Comparison of ENCODE assay signal across 8 mouse cellular contexts in the genomic region with DNA sequence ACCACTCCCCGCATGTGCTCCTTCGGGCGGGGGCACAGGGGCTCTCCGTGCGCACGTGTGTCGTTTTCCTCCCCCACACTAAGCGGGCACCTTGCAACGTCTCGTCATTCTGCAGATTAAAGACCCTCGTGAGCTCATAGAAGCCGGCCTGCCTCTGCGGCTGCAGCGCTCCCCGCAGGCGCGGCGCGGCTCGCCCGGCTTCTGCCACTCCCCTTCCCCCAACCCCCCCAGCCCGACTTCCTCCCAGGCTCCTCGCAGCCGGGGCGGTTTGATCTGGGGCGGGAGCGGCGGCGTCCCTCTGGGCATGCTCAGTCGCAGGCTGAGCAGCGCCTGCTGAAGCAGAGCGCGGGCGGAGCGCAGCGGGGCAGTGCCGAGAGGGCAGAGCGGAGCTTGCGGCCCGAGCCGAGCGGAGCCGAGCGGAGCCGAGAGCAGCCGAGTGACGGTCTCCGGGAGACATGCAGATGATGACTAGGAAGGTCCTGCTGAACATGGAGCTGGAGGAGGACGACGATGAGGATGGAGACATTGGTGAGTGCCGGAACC. TPM values are rescaled to one million over a fixed set of nuclear protein-coding genes. Genes with fewer than 3 reads are reported as not detected.
A peak's percentile ranks its signal among the peaks of the same experiment; 100 is the strongest.
DNase-seq lines count a peak whose midpoint lies in the region; ATAC-seq lines count a peak whose summit lies in the region.

Gene Ano6 (plus strand): TSS at position 315 of the 543 bp plus-strand sequence.

- under 1% methylated on average over 51 of the region's 51 CpGs for WGBS in forebrain, embryonic 11.5 days
- WGBS in heart, embryonic 16.5 days, result under 1% methylated on average over 51 of the region's 51 CpGs
- WGBS in liver, embryonic 15.5 days (ENCODE audit: insufficient replicate concordance), result under 1% methylated on average over 51 of the region's 51 CpGs
- under 1% methylated on average over 51 of the region's 51 CpGs for WGBS in neural tube, embryonic 12.5 days

- no peaks in the 10 kb centered on the region for H3K36me3 ChIP-seq in forebrain, embryonic 11.5 days (ENCODE audit: control insufficient read depth, insufficient read depth, low read length)
- H3K36me3 ChIP-seq in heart, embryonic 16.5 days (ENCODE audit: control insufficient read depth, insufficient read depth), result no peaks in the 10 kb centered on the region
- no peaks in the 10 kb centered on the region for H3K36me3 ChIP-seq in liver, embryonic 15.5 days (replicated peaks)
- no peaks in the 10 kb centered on the region for H3K36me3 ChIP-seq in neural tube, embryonic 12.5 days

- H3K4me2 ChIP-seq in forebrain, embryonic 11.5 days (ENCODE audit: low read depth, low read length, severe bottlenecking), result peak within 1 kb of the TSS; percentile 83
- H3K4me2 ChIP-seq in heart, embryonic 16.5 days (ENCODE audit: low read depth, low read length), result peak within 1 kb of the TSS; percentile 88
- peak within 1 kb of the TSS; percentile 90 for H3K4me2 ChIP-seq in liver, embryonic 15.5 days
- peak within 1 kb of the TSS; percentile 76 for H3K4me2 ChIP-seq in neural tube, embryonic 12.5 days (replicated peaks)

- peak; percentile 97 for ATAC-seq in forebrain, embryonic 11.5 days (replicated peaks; ENCODE audit: low FRiP score)
- peak; percentile 96 for ATAC-seq in heart, embryonic 16.5 days (replicated peaks; ENCODE audit: extremely low read depth, insufficient read depth, low FRiP score)
- ATAC-seq in liver, embryonic 15.5 days (ENCODE audit: insufficient read depth), result peak; percentile 90
- ATAC-seq in neural tube, embryonic 12.5 days (ENCODE audit: low FRiP score, low read depth), result peak; percentile 94

- no peaks in the 10 kb centered on the region; the same call in 1 of the 2 replicates for H3K9me3 ChIP-seq in forebrain, embryonic 11.5 days (ENCODE audit: control insufficient read depth, low read length)
- no peaks in the 10 kb centered on the region for H3K9me3 ChIP-seq in heart, embryonic 16.5 days (replicated peaks; ENCODE audit: control insufficient read depth, low read length)
- no peaks in the 10 kb centered on the region for H3K9me3 ChIP-seq in liver, embryonic 15.5 days (replicated peaks)
- no peaks in the 10 kb centered on the region for H3K9me3 ChIP-seq in neural tube, embryonic 12.5 days

- DNase-seq in CD8-positive naive resting alpha-beta T cell, adult 2 months (ENCODE audit: low read depth in 2 of 2, low spot score in 2 of 2), result peak; percentile 83 to 86
- DNase-seq in c-Kit-positive CD71-positive TER-119-negative erythroid progenitor cells, embryonic 14.5 days (ENCODE audit: low read depth), result peak; percentile 74
- DNase-seq in forebrain, embryonic 11.5 days (ENCODE audit: low spot score), result peak; percentile 97
- peak; percentile 95 to 97 for DNase-seq in kidney, postnatal 36 days
- DNase-seq in telencephalon, adult 2 months (ENCODE audit: low read depth, low spot score), result peak; percentile 88

- H3K9ac ChIP-seq in forebrain, embryonic 11.5 days (ENCODE audit: low read length), result peak within 1 kb of the TSS; percentile 90
- peak within 1 kb of the TSS; percentile 92 for H3K9ac ChIP-seq in heart, embryonic 16.5 days (ENCODE audit: low read length)
- peak within 1 kb of the TSS; percentile 69 for H3K9ac ChIP-seq in liver, embryonic 15.5 days
- H3K9ac ChIP-seq in neural tube, embryonic 12.5 days, result peak within 1 kb of the TSS; percentile 75

- no peaks in the 10 kb centered on the region for H3K4me1 ChIP-seq in forebrain, embryonic 11.5 days (replicated peaks; ENCODE audit: control insufficient read depth, insufficient read depth, low read length)
- peaks cover 42% of the 10 kb centered on the region for H3K4me1 ChIP-seq in heart, embryonic 16.5 days (ENCODE audit: control insufficient read depth, insufficient read depth, low read length)
- H3K4me1 ChIP-seq in liver, embryonic 15.5 days (replicated peaks), result peaks cover 42% of the 10 kb centered on the region
- H3K4me1 ChIP-seq in neural tube, embryonic 12.5 days, result peaks cover 17% of the 10 kb centered on the region; the same call in 1 of the 2 replicates

- peak within 1 kb of the TSS; percentile 74 for H3K4me3 ChIP-seq in forebrain, embryonic 11.5 days (ENCODE audit: low read depth, low read length)
- peak within 1 kb of the TSS; percentile 67 for H3K4me3 ChIP-seq in heart, embryonic 16.5 days (ENCODE audit: low read length)
- H3K4me3 ChIP-seq in liver, embryonic 15.5 days (replicated peaks), result peak within 1 kb of the TSS; percentile 69
- H3K4me3 ChIP-seq in neural tube, embryonic 12.5 days, result peak within 1 kb of the TSS; percentile 60

- H3K27me3 ChIP-seq in forebrain, embryonic 11.5 days (ENCODE audit: control insufficient read depth, insufficient read depth, low read length), result no peaks in the 10 kb centered on the region; the same call in 1 of the 2 replicates
- H3K27me3 ChIP-seq in heart, embryonic 16.5 days (ENCODE audit: control insufficient read depth, insufficient read depth, low read length), result no peaks in the 10 kb centered on the region
- H3K27me3 ChIP-seq in liver, embryonic 15.5 days, result peaks cover 34% of the 10 kb centered on the region
- no peaks in the 10 kb centered on the region for H3K27me3 ChIP-seq in neural tube, embryonic 12.5 days (replicated peaks)

- 0 out of 2 replicates have a peak within 1 kb of the TSS, but pooled peaks have one; percentile 14 for H3K27ac ChIP-seq in forebrain, embryonic 11.5 days (ENCODE audit: low read depth, low read length)
- peak within 1 kb of the TSS; percentile 87 for H3K27ac ChIP-seq in heart, embryonic 16.5 days (ENCODE audit: low read length)
- peak within 1 kb of the TSS; percentile 53; the same call in 1 of the 2 replicates for H3K27ac ChIP-seq in liver, embryonic 15.5 days (replicated peaks)
- peak within 1 kb of the TSS; percentile 54; the same call in 1 of the 2 replicates for H3K27ac ChIP-seq in neural tube, embryonic 12.5 days

RNA-seq across cellular contexts. Expression of gene Ano6, which starts in this region (rescaled TPM):
- polyA plus RNA-seq in forebrain, embryonic 11.5 days (2014; fragmentation: Nextera tagmentation; extraction: Ambion mirVana), result 38.0 and 40.3 TPM in 2 replicates
- 32.3 and 34.4 TPM in 2 replicates for polyA plus RNA-seq in heart, embryonic 16.5 days (2015; fragmentation: Nextera tagmentation; extraction: Ambion mirVana)
- polyA plus RNA-seq in liver, embryonic 15.5 days (2015; fragmentation: Nextera tagmentation; extraction: Ambion mirVana), result 8.4 and 9.2 TPM in 2 replicates
- 32.7 and 34.9 TPM in 2 replicates for polyA plus RNA-seq in neural tube, embryonic 12.5 days (2016; fragmentation: Nextera tagmentation; extraction: Ambion mirVana)

Comparison
In these comparisons a context has a peak if more than half of its experiments do, and no peak if none do; other contexts are left out.
1. Peak in every context shown above with its lines: DNase-seq, ATAC-seq, H3K4me3 ChIP-seq and H3K27ac ChIP-seq.
2. H3K27ac ChIP-seq: peak in every context shown above with its lines; median percentile 87 in heart, embryonic 16.5 days; 54 in neural tube, embryonic 12.5 days; 53 in liver, embryonic 15.5 days; 14 in forebrain, embryonic 11.5 days.